Mouse (Mus musculus) CH12.LX (cell line): Measurements from ENCODE around the gene Il4. TPM values are rescaled to one million over a fixed set of nuclear protein-coding genes. Genes with fewer than 3 reads are reported as not detected.

ENCODE experiments used
- DNase-seq: peaks from one replicate; pipeline ENCODE4 v3.0.0-alpha.2; 2013; ENCODE audit errors: extremely low read depth
- H3K27ac ChIP-seq: 2 replicates; pipeline ENCODE4 v1.5.1; 2012; ENCODE audit warnings: low read depth, mild to moderate bottlenecking, control low read depth, moderate library complexity; ENCODE audit not compliant: insufficient read depth
- H3K27me3 ChIP-seq: replicated peaks from 2 replicates; pipeline ENCODE3; 2012; ENCODE audit warnings: inconsistent platforms
- H3K36me3 ChIP-seq, 2 experiments: replicated peaks in 1 of 2; 2 replicates each; pipeline versions ENCODE3 to v1.6.1; 2012; ENCODE audit warnings: inconsistent platforms in 1 of 2, low read length in 1 of 2, mild to moderate bottlenecking in 1 of 2, mixed read lengths in 1 of 2, moderate library complexity in 1 of 2; ENCODE audit not compliant: control insufficient read depth in 1 of 2, insufficient read depth in 1 of 2
- H3K4me1 ChIP-seq, 2 experiments: 2 replicates each; pipeline ENCODE4 v1.6.1; 2012; ENCODE audit warnings: inconsistent platforms in 1 of 2, moderate library complexity in 1 of 2; ENCODE audit not compliant: insufficient read depth in 2 of 2, control insufficient read depth in 1 of 2
- H3K4me2 ChIP-seq: 2 replicates; pipeline ENCODE4 v1.6.1; 2012; ENCODE audit warnings: low read depth, mild to moderate bottlenecking, control low read depth; ENCODE audit not compliant: poor library complexity, insufficient read depth, severe bottlenecking
- H3K4me3 ChIP-seq, 3 experiments: fragments of 150-350 bp in 1 of 3; sonication (generic) in 1 of 3; replicated peaks in 1 of 3; 2 replicates each; pipeline versions ENCODE3 to v1.5.1; 2011 to 2012; ENCODE audit warnings: low read depth in 2 of 3, low read length in 2 of 3, mild to moderate bottlenecking in 2 of 3, moderate library complexity in 2 of 3, control low read depth in 1 of 3, improper control_type of control experiment in 1 of 3, inconsistent platforms in 1 of 3, mixed read lengths in 1 of 3; ENCODE audit not compliant: poor library complexity in 1 of 3
- H3K79me2 ChIP-seq: replicated peaks from 2 replicates; pipeline ENCODE4 v1.6.1; 2012; ENCODE audit warnings: mild to moderate bottlenecking, moderate library complexity; ENCODE audit not compliant: control insufficient read depth, poor library complexity, insufficient read depth, severe bottlenecking; ENCODE audit errors: extremely low read depth
- H3K9ac ChIP-seq: 2 replicates; pipeline ENCODE4 v1.6.1; 2012; ENCODE audit warnings: low read depth, mild to moderate bottlenecking, control low read depth, moderate library complexity; ENCODE audit not compliant: insufficient read depth
- H3K9me3 ChIP-seq: replicated peaks from 2 replicates; pipeline ENCODE3; 2012; ENCODE audit warnings: low read length, inconsistent platforms, mixed read lengths
- BHLHE40 ChIP-seq: IDR thresholded peaks from 2 replicates; pipeline ENCODE4 v1.6.1; 2011; ENCODE audit warnings: mild to moderate bottlenecking, low read depth, low read length, improper control_type of control experiment
- CHD1 ChIP-seq: IDR thresholded peaks from 2 replicates; pipeline ENCODE4 v1.6.1; 2012; ENCODE audit warnings: low read depth, low read length, improper control_type of control experiment, inconsistent platforms
- CHD2 ChIP-seq: IDR thresholded peaks from 2 replicates; pipeline ENCODE4 v1.6.1; 2011; ENCODE audit warnings: low read length, improper control_type of control experiment
- EP300 ChIP-seq: IDR thresholded peaks from 2 replicates; pipeline ENCODE4 v1.6.1; 2011; ENCODE audit warnings: low read length, improper control_type of control experiment
- GABPA ChIP-seq: IDR thresholded peaks from 2 replicates; pipeline ENCODE4 v1.6.1; 2012; ENCODE audit warnings: low read depth, low read length, improper control_type of control experiment, inconsistent platforms; ENCODE audit not compliant: insufficient replicate concordance
- HCFC1 ChIP-seq: IDR thresholded peaks from 2 replicates; pipeline ENCODE4 v1.6.1; 2012; ENCODE audit warnings: low read depth, mild to moderate bottlenecking, inconsistent platforms, low read length, improper control_type of control experiment
- IRF4 ChIP-seq: IDR thresholded peaks from 2 replicates; pipeline ENCODE4 v1.6.1; 2014; ENCODE audit warnings: low read depth, mild to moderate bottlenecking, inconsistent platforms, low read length, improper control_type of control experiment
- JUN ChIP-seq: IDR thresholded peaks from 2 replicates; pipeline ENCODE4 v1.6.1; 2011; ENCODE audit warnings: low read depth, mild to moderate bottlenecking, low read length, improper control_type of control experiment, moderate library complexity; ENCODE audit not compliant: insufficient read depth
- JUND ChIP-seq: conservative IDR thresholded peaks from 2 replicates; pipeline ENCODE4 v1.6.1; 2011; ENCODE audit warnings: low read depth, low read length, improper control_type of control experiment
- KAT2A ChIP-seq: IDR thresholded peaks from 2 replicates; pipeline ENCODE4 v1.6.1; 2012; ENCODE audit warnings: low read length, improper control_type of control experiment, inconsistent platforms; ENCODE audit not compliant: insufficient replicate concordance
- MAFK ChIP-seq: IDR thresholded peaks from 2 replicates; pipeline ENCODE4 v1.6.1; 2011; ENCODE audit warnings: low read length, improper control_type of control experiment; ENCODE audit not compliant: insufficient replicate concordance
- MAX ChIP-seq: IDR thresholded peaks from 2 replicates; pipeline ENCODE4 v1.6.1; 2011; ENCODE audit warnings: low read length, improper control_type of control experiment
- MAZ ChIP-seq: IDR thresholded peaks from 2 replicates; pipeline ENCODE4 v1.6.1; 2012; ENCODE audit warnings: low read depth, mild to moderate bottlenecking, inconsistent platforms, low read length, improper control_type of control experiment, moderate library complexity
- MEF2A ChIP-seq: IDR thresholded peaks from 2 replicates; pipeline ENCODE4 v1.6.1; 2014; ENCODE audit warnings: low read depth, mild to moderate bottlenecking, inconsistent platforms, low read length, improper control_type of control experiment, borderline replicate concordance
- MXI1 ChIP-seq: IDR thresholded peaks from 2 replicates; pipeline ENCODE4 v1.6.1; 2011; ENCODE audit warnings: mild to moderate bottlenecking, low read depth, low read length, improper control_type of control experiment
- MYC ChIP-seq: IDR thresholded peaks from 2 replicates; pipeline ENCODE4 v1.6.1; 2011; ENCODE audit warnings: low read depth, mild to moderate bottlenecking, improper control_type of control experiment, low read length
- NELFE ChIP-seq: IDR thresholded peaks from 2 replicates; pipeline ENCODE4 v1.6.1; 2011; ENCODE audit warnings: low read depth, low read length, improper control_type of control experiment
- NRF1 ChIP-seq: IDR thresholded peaks from 2 replicates; pipeline ENCODE4 v1.6.1; 2014; ENCODE audit warnings: low read depth, mild to moderate bottlenecking, inconsistent platforms, low read length, improper control_type of control experiment, moderate library complexity
- POLR2A ChIP-seq: IDR thresholded peaks from 2 replicates; pipeline ENCODE4 v1.6.1; 2011; ENCODE audit warnings: low read depth, mild to moderate bottlenecking, improper control_type of control experiment, low read length
- POLR2AphosphoS2 ChIP-seq: IDR thresholded peaks from 2 replicates; pipeline ENCODE4 v1.6.1; 2011; ENCODE audit warnings: low read depth, low read length, improper control_type of control experiment
- RAD21 ChIP-seq: IDR thresholded peaks from 2 replicates; pipeline ENCODE4 v1.6.1; 2011; ENCODE audit warnings: low read depth, mild to moderate bottlenecking, low read length, improper control_type of control experiment, moderate library complexity
- SIN3A ChIP-seq: IDR thresholded peaks from 2 replicates; pipeline ENCODE4 v1.6.1; 2012; ENCODE audit warnings: low read length, improper control_type of control experiment, inconsistent platforms
- SMC3 ChIP-seq: IDR thresholded peaks from 2 replicates; pipeline ENCODE4 v1.6.1; 2011; ENCODE audit warnings: low read depth, low read length, improper control_type of control experiment
- TBP ChIP-seq: conservative IDR thresholded peaks from 2 replicates; pipeline ENCODE4 v1.6.1; 2011; ENCODE audit warnings: low read depth, low read length, improper control_type of control experiment
- TCF12 ChIP-seq: IDR thresholded peaks from 2 replicates; pipeline ENCODE4 v1.6.1; 2014; ENCODE audit warnings: low read depth, mild to moderate bottlenecking, inconsistent platforms, low read length, improper control_type of control experiment
- UBTF ChIP-seq: IDR thresholded peaks from 2 replicates; pipeline ENCODE4 v1.6.1; 2012; ENCODE audit warnings: low read depth, mild to moderate bottlenecking, inconsistent platforms, low read length, improper control_type of control experiment, moderate library complexity
- USF1 ChIP-seq: IDR thresholded peaks from 2 replicates; pipeline ENCODE4 v1.6.1; 2014; ENCODE audit warnings: low read depth, mild to moderate bottlenecking, inconsistent platforms, low read length, improper control_type of control experiment
- ZNF384 ChIP-seq: IDR thresholded peaks from 2 replicates; pipeline ENCODE4 v1.6.1; 2012; ENCODE audit warnings: low read depth, low read length, improper control_type of control experiment, inconsistent platforms
- dilution Hi-C: fragments of 300-500 bp; cut with MboI; formaldehyde crosslinking; loops from 2 replicates; pipeline ENCODE4 v1.14.3; 2020; ENCODE audit warnings: low sequenced_read_pairs; ENCODE audit not compliant: extremely low pct_unique_long_range_greater_than_20kb, extremely low pct_ligation_motif_present
- in situ Hi-C: fragments of 300-500 bp; cut with MboI; formaldehyde crosslinking; loops from 3 replicates; pipeline ENCODE4 v1.14.3; 2019; ENCODE audit warnings: low sequenced_read_pairs, low pct_ligation_motif_present, low pct_unique_long_range_greater_than_20kb, mixed read lengths
- polyA plus RNA-seq: library from polyadenylated mRNA; unstranded; fragments of >175 nt; gene quantifications from 2 replicates; pipeline ENCODE4 v1.2.1, GENCODE M21; 2012; ENCODE audit warnings: low read depth; ENCODE audit not compliant: insufficient read length
- total RNA-seq, 2 experiments: library from RNA; depleted of rRNA; stranded (reverse); fragments of 300-350 nt in 1 of 2; fragments of >200 nt in 1 of 2; gene quantifications; 2 replicates each; pipeline ENCODE4 v1.2.3; 2012 to 2014

Il4 gene
- total and polyA plus RNA-seq, 3 experiments: 19.5 to 75.5 (median 35.6) TPM

GRCm38 (mm10) chr11:53616748-53617558 is 1.5 kb downstream of the Il4 start (continued):
- TF ChIP-seq HCFC1 (peak; percentile 40; the same call in 1 of the 2 replicates), GABPA (no peak), ZNF384 (0 out of 2 replicates have a peak, but pooled peaks have one; percentile 2), USF1 (peak; percentile 50; the same call in 1 of the 2 replicates), RAD21 (no peak; the same call in 1 of the 2 replicates), EP300 (peak; percentile 93), MXI1 (peak; percentile 91; the same call in 1 of the 2 replicates), NRF1 (0 out of 2 replicates have a peak, but pooled peaks have one; percentile 10), MAZ (peak; percentile 97), SMC3 (peak; percentile 1; the same call in 1 of the 2 replicates), CHD1 (peak; percentile 97; the same call in 1 of the 2 replicates)

- in situ Hi-C loops (no loop called here), dilution Hi-C loops (no loop called here)
- no peaks in the 10 kb centered on the region for H3K27me3 ChIP-seq
- 0 out of 2 replicates have a peak, but pooled peaks have one; percentile 30 for TF ChIP-seq NELFE
- no peak for TF ChIP-seq KAT2A
- 0 out of 2 replicates have a peak, but pooled peaks have one; percentile 40 for TF ChIP-seq TCF12
- TF ChIP-seq IRF4: no peak
- TF ChIP-seq JUN: no peak
- peak; percentile 77 for TF ChIP-seq MYC
- TF ChIP-seq MAX: peak; percentile 71
- peak; percentile 4; the same call in 1 of the 2 replicates for TF ChIP-seq MAFK
- 0 out of 2 replicates have a peak, but pooled peaks have one; percentile 25 for TF ChIP-seq POLR2A
- TF ChIP-seq SMC3: no peak
- no peak for TF ChIP-seq MEF2A
- no peak for TF ChIP-seq GABPA
- 0 out of 2 replicates have a peak, but pooled peaks have one; percentile 47 for TF ChIP-seq CHD1
- no peak for TF ChIP-seq EP300
- peak; percentile 63 for TF ChIP-seq SIN3A
- no peak for TF ChIP-seq TBP
- 0 out of 2 replicates have a peak, but pooled peaks have one; percentile 25 for TF ChIP-seq CHD2
- no peak; the same call in 1 of the 2 replicates for TF ChIP-seq HCFC1
- TF ChIP-seq MXI1: 0 out of 2 replicates have a peak, but pooled peaks have one; percentile 41
- TF ChIP-seq JUND: no peak
- no peak for TF ChIP-seq POLR2AphosphoS2
- TF ChIP-seq RAD21: no peak
- no peak for TF ChIP-seq ZNF384
- peak; percentile 87 for TF ChIP-seq BHLHE40
- 0 out of 2 replicates have a peak, but pooled peaks have one; percentile 28 for TF ChIP-seq UBTF
- TF ChIP-seq MAZ: no peak
- H3K79me2 ChIP-seq: peaks cover 25% of the 10 kb centered on the region
- peaks cover 22 to 47% of the 10 kb centered on the region in 2 experiments for H3K4me1 ChIP-seq
- DNase-seq: no peak
- peak overlapping the region; percentile 64 to 88 (median 69) for H3K4me3 ChIP-seq
- peaks cover 28% of the 10 kb centered on the region for H3K9me3 ChIP-seq
- peak overlapping the region; percentile 79 for H3K4me2 ChIP-seq
- peaks cover 20 to 44% of the 10 kb centered on the region in 2 experiments for H3K36me3 ChIP-seq
- peak overlapping the region; percentile 97 for H3K9ac ChIP-seq
- peak overlapping the region; percentile 86 for H3K27ac ChIP-seq
Measured at GRCm38 (mm10) chr11:53615575-53615974, 2.9 kb downstream of the Il4 start.
